Mouse (Mus musculus): ENCODE measurements around the gene Gm14226.

DNA sequence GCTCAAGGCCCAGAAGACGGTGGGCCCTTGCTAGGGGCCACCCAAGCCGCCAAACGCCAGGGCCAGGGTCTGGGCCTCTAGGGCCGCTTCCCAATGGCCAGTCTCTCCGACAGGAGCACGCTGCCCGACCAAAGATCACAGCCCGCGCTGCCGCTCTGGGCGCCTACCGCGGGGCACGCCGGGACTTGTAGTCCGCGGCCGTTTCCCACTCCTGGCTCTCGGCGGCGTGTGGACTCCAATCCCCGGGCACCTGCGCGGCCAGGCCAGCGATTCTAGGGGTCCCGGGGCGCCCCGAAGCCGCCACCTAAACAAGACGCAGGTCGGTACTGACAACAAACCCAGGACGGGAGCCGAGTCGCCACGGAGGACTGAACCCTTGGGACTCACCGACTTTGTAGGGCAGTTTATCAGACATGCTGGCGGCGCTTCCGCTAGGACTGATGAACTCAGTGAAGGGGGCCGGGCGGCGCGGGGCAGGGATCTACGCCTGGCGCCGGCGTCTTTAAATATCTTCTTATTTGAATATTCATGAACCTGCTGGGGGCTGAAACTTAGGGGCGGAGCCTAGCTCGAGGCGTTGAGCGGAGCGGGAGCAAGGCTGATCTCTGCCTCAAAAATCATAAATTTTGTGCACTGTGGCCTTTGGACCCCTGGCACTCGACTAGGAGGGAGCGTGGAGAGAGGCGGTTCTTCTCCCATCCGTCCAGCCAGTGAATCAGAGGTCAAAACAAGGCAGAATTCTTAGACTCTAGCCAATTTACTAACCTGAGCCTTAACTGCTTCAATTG lies 56.1 kb downstream of the Gm14226 start, which contains the start of gene Ahcy:
- no peak for TF ChIP-seq GATA1 (IDR thresholded peaks at IDR 0.05; ENCODE audit: borderline replicate concordance, low read length)
- no peak for TF ChIP-seq FLI1 (IDR thresholded peaks at IDR 0.05; ENCODE audit: low read length)

All from megakaryocyte, embryonic 14.5 days (primary cell).